Mouse (Mus musculus) hindbrain, embryonic 13.5 days (tissue): Measurements from ENCODE around the gene Pwp2. TPM values are rescaled to one million over a fixed set of nuclear protein-coding genes. Genes with fewer than 3 reads are reported as not detected.
"Not testable (repeated sequence)": the region's sequence is repeated elsewhere in the genome, so short reads cannot be mapped to it uniquely, and the experiment has no call there.

ENCODE experiments used
- ATAC-seq: fragments of 200-750 bp; cut with Nextera tagmentation; 2 replicates; pipeline ENCODE4 v1.8.0; 2017; ENCODE audit warnings: moderate TSS enrichment; ENCODE audit not compliant: low FRiP score
- H3K27ac ChIP-seq: fragments of 300-500 bp; sonication (generic); 2 replicates; pipeline ENCODE4 v1.5.1; 2015; ENCODE audit warnings: inconsistent platforms, mild to moderate bottlenecking, moderate library complexity
- H3K27me3 ChIP-seq: fragments of 300-500 bp; sonication (generic); 2 replicates; pipeline ENCODE4 v1.6.1; 2015; ENCODE audit warnings: mild to moderate bottlenecking, inconsistent platforms
- H3K36me3 ChIP-seq: fragments of 300-500 bp; sonication (generic); 2 replicates; pipeline ENCODE4 v1.6.1; 2015; ENCODE audit warnings: mild to moderate bottlenecking, inconsistent platforms
- H3K4me1 ChIP-seq: fragments of 300-500 bp; sonication (generic); replicated peaks from 2 replicates; pipeline ENCODE4 v1.6.1; 2015; ENCODE audit warnings: inconsistent platforms
- H3K4me2 ChIP-seq: fragments of 300-500 bp; sonication (generic); 2 replicates; pipeline ENCODE4 v1.6.1; 2015; ENCODE audit warnings: inconsistent platforms, mild to moderate bottlenecking, moderate library complexity
- H3K4me3 ChIP-seq: fragments of 300-500 bp; sonication (generic); 2 replicates; pipeline ENCODE4 v1.5.1; 2015; ENCODE audit warnings: mild to moderate bottlenecking, inconsistent platforms
- H3K9ac ChIP-seq: fragments of 300-500 bp; sonication (generic); 2 replicates; pipeline ENCODE4 v1.6.1; 2015; ENCODE audit warnings: mild to moderate bottlenecking, inconsistent platforms
- H3K9me3 ChIP-seq: fragments of 300-500 bp; sonication (generic); 2 replicates; pipeline ENCODE4 v1.6.1; 2016; ENCODE audit warnings: inconsistent platforms
- WGBS: fragments of 180-500 bp; shearing (Covaris S2); methylation state at CpG from one replicate; pipeline ENCODE4 v1.1.7; 2015; 5-methylcytosine and 5-hydroxymethylcytosine counted together
- polyA plus RNA-seq: library from polyadenylated mRNA; unstranded; fragments of >200 nt; fragmentation: Nextera tagmentation; extraction: Ambion mirVana; gene quantifications from 2 replicates; pipeline ENCODE4 v1.2.1, GENCODE M21; 2015

Pwp2 gene
- polyA plus RNA-seq, 1 experiment from 2014 or later, result 15.5 TPM

- H3K36me3 ChIP-seq, result peaks cover 98% of the 10 kb centered on the region
- no peaks in the 10 kb centered on the region for H3K9me3 ChIP-seq
- no peak overlapping the region for H3K4me2 ChIP-seq
- WGBS, result 97% methylated on average over 9 of the region's 9 CpGs
- no peaks in the 10 kb centered on the region for H3K4me1 ChIP-seq
- H3K4me3 ChIP-seq, result no peak overlapping the region
- H3K9ac ChIP-seq, result no peak overlapping the region
- no peak for ATAC-seq
- H3K27ac ChIP-seq, result no peak overlapping the region
- H3K27me3 ChIP-seq, result no peaks in the 10 kb centered on the region
Observed at GRCm38 (mm10) chr10:78214371-78214770, 29.4 kb upstream of the Pwp2 start.

DNA sequence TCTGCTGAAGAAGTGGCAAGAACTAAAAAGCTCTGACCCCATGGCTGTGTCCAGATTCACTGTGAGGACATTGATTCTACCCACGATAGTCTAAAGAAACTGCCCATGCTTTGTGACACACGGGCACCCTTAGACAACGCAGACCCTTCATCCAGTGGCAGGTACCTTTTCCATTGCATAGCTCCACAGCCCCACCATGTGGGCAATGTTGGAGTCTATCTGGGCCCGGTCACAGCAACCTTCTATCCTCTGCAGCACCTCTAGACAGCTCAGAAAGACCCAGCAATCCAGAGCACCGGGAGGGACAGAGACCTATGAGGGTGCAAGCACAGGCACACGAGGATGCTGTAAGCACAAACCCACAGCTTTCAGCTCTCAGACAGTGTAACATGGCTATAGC is 26.4 kb upstream of the Pwp2 start:
- WGBS, result 71% methylated on average over 6 of the region's 6 CpGs
- H3K4me2 ChIP-seq, result no peak overlapping the region
- no peaks in the 10 kb centered on the region for H3K4me1 ChIP-seq
- H3K9ac ChIP-seq, result no peak overlapping the region
- no peaks in the 10 kb centered on the region for H3K9me3 ChIP-seq
- no peaks in the 10 kb centered on the region for H3K27me3 ChIP-seq
- no peak for ATAC-seq
- no peak overlapping the region for H3K4me3 ChIP-seq
- peaks cover 98% of the 10 kb centered on the region for H3K36me3 ChIP-seq
- H3K27ac ChIP-seq, result no peak overlapping the region

DNA sequence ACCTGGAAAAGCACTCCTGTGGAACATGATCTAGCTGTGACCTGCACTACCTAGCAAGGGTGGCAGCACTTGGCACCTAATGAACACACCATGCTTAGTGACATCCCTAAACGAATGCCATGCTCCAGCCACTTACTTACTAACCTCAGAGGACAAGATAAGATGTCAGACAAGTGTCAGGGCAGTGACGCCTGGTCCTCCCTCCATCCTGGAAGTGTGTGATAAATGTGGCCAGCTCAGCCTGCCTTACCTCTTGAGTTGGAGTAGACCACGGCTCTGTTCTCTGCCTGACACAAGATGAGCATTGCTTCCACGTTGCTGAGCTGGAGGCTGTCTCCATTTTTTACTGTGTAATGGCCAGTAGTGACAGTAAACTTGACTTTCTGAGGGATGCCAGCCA is 16.2 kb upstream of the Pwp2 start:
- no peaks in the 10 kb centered on the region for H3K4me1 ChIP-seq
- no peak overlapping the region for H3K9ac ChIP-seq
- H3K27ac ChIP-seq, result no peak overlapping the region
- no peaks in the 10 kb centered on the region for H3K27me3 ChIP-seq
- H3K4me3 ChIP-seq, result no peak overlapping the region
- ATAC-seq, result no peak
- WGBS, result 92% methylated on average over 4 of the region's 4 CpGs
- H3K36me3 ChIP-seq, result peaks cover 100% of the 10 kb centered on the region
- H3K9me3 ChIP-seq, result no peaks in the 10 kb centered on the region
- no peak overlapping the region for H3K4me2 ChIP-seq

GRCm38 (mm10) chr10:78192933-78193332 is 8.0 kb upstream of the Pwp2 start:
- Histone ChIP-seq H3K27ac (no peak overlapping the region), H3K4me2 (no peak overlapping the region), H3K4me1 (no peaks in the 10 kb centered on the region), H3K9me3 (no peaks in the 10 kb centered on the region), H3K9ac (no peak overlapping the region), H3K27me3 (no peaks in the 10 kb centered on the region), H3K36me3 (peaks cover 100% of the 10 kb centered on the region), H3K4me3 (no peak overlapping the region)
- no peak for ATAC-seq
- 89% methylated on average over 5 of the region's 5 CpGs for WGBS

- H3K36me3 ChIP-seq, result peaks cover 63% of the 10 kb centered on the region
- H3K9ac ChIP-seq, H3K27me3 ChIP-seq, ATAC-seq, H3K4me3 ChIP-seq, H3K27ac ChIP-seq, H3K9me3 ChIP-seq, H3K4me2 ChIP-seq: not testable (repeated sequence)
- H3K4me1 ChIP-seq, result peaks cover 15% of the 10 kb centered on the region
- 92% methylated on average over 4 of the region's 4 CpGs for WGBS
Observed at GRCm38 (mm10) chr10:78186076-78186475, 1.1 kb upstream of the Pwp2 start.

DNA sequence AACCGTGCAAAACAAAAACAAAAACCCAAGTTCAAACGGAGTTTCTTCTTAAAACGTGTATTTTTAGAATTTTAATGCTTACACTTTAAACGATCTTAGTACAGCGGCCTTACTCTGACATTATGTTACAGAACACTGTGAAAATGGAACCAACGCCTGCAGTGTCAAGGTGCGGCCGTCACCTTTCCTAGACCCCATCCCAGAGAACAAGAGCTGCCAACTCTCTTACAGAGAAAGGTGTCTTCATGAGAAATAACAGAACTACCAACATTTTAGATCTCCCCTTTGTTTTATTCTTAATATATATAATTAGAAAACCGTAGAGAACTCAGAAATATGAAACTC is 404 bp upstream of the Pwp2 start:
- Histone ChIP-seq H3K9me3 (no peaks in the 10 kb centered on the region), H3K36me3 (peaks cover 63% of the 10 kb centered on the region), H3K4me3 (peak overlapping the region; percentile 75), H3K4me2 (peak overlapping the region; percentile 99), H3K9ac (peak overlapping the region; percentile 39; the same call in 1 of the 2 replicates), H3K4me1 (peaks cover 15% of the 10 kb centered on the region), H3K27ac (peak overlapping the region; percentile 76), H3K27me3 (no peaks in the 10 kb centered on the region)
- peak; percentile 53 for ATAC-seq
- 29% methylated on average over 9 of the region's 9 CpGs for WGBS

DNA sequence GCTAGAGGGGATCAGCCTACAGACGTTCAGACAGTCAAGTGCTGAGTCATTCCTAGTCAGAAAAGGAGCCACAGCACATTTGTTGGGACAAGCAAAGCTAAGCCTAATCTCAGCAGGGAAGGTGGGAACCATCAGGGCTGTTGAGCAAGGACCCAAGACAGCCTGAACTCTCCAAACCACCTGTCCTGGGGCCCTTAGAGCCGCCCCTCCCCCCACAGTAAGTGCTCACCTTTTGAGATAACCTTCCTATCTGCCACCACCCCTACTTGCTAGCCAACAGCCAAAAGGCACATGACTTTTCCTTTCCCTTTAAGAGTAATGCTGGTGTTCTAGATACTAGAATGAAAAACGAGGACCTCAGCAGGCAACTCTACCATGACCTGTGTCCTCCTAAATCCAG is 1.4 kb downstream of the Pwp2 start:
- no peak overlapping the region for H3K9ac ChIP-seq
- WGBS, result 86% methylated on average over 3 of the region's 3 CpGs
- H3K9me3 ChIP-seq, result no peaks in the 10 kb centered on the region
- H3K4me3 ChIP-seq, result peak overlapping the region; percentile 75; the same call in 1 of the 2 replicates
- no peak for ATAC-seq
- no peak overlapping the region for H3K27ac ChIP-seq
- peaks cover 63% of the 10 kb centered on the region for H3K36me3 ChIP-seq
- no peaks in the 10 kb centered on the region for H3K27me3 ChIP-seq
- H3K4me2 ChIP-seq, result no peak overlapping the region
- peaks cover 15% of the 10 kb centered on the region for H3K4me1 ChIP-seq

- Histone ChIP-seq H3K27ac (no peak overlapping the region), H3K4me1 (peaks cover 15% of the 10 kb centered on the region), H3K27me3 (no peaks in the 10 kb centered on the region), H3K36me3 (peaks cover 63% of the 10 kb centered on the region), H3K9me3 (no peaks in the 10 kb centered on the region), H3K4me3 (no peak overlapping the region), H3K4me2 (no peak overlapping the region), H3K9ac (no peak overlapping the region)
- WGBS, result 95% methylated on average over 17 of the region's 17 CpGs
- no peak for ATAC-seq
Observed at GRCm38 (mm10) chr10:78182321-78182720, 2.6 kb downstream of the Pwp2 start.

- Histone ChIP-seq H3K9ac (no peak overlapping the region), H3K27ac (no peak overlapping the region), H3K4me2 (no peak overlapping the region), H3K9me3 (no peaks in the 10 kb centered on the region), H3K4me1 (peaks cover 6% of the 10 kb centered on the region), H3K36me3 (peaks cover 88% of the 10 kb centered on the region), H3K27me3 (no peaks in the 10 kb centered on the region), H3K4me3 (no peak overlapping the region)
- ATAC-seq, result no peak
- WGBS, result 95% methylated on average over 5 of the region's 5 CpGs
Observed at GRCm38 (mm10) chr10:78174474-78174873, 10.5 kb downstream of the Pwp2 start.

- WGBS, result 95% methylated on average over 9 of the region's 9 CpGs
- Histone ChIP-seq H3K27ac (no peak overlapping the region), H3K4me2 (no peak overlapping the region), H3K36me3 (peaks cover 70% of the 10 kb centered on the region), H3K4me1 (peaks cover 27% of the 10 kb centered on the region), H3K27me3 (no peaks in the 10 kb centered on the region), H3K9me3 (no peaks in the 10 kb centered on the region), H3K4me3 (no peak overlapping the region), H3K9ac (no peak overlapping the region)
- no peak for ATAC-seq
Observed at GRCm38 (mm10) chr10:78171581-78171980, 13.4 kb downstream of the Pwp2 start.

- Histone ChIP-seq H3K4me2 (no peak overlapping the region), H3K9me3 (no peaks in the 10 kb centered on the region), H3K9ac (no peak overlapping the region), H3K36me3 (peaks cover 70% of the 10 kb centered on the region), H3K27me3 (no peaks in the 10 kb centered on the region), H3K27ac (no peak overlapping the region), H3K4me1 (peaks cover 29% of the 10 kb centered on the region), H3K4me3 (no peak overlapping the region)
- WGBS, result 97% methylated on average over 7 of the region's 7 CpGs
- ATAC-seq, result no peak
Observed at GRCm38 (mm10) chr10:78171057-78171456, 13.9 kb downstream of the Pwp2 start.

GRCm38 (mm10) chr10:78170445-78170844 is 14.5 kb downstream of the Pwp2 start:
- 59% methylated on average over 2 of the region's 2 CpGs for WGBS
- H3K4me3 ChIP-seq, result peak overlapping the region; percentile 81
- peak overlapping the region; percentile 88 for H3K4me2 ChIP-seq
- no peaks in the 10 kb centered on the region for H3K9me3 ChIP-seq
- H3K36me3 ChIP-seq, result peaks cover 70% of the 10 kb centered on the region
- H3K4me1 ChIP-seq, result peaks cover 29% of the 10 kb centered on the region
- ATAC-seq, result no peak; the same call in 1 of the 2 replicates
- peak overlapping the region; percentile 59 for H3K9ac ChIP-seq
- no peaks in the 10 kb centered on the region for H3K27me3 ChIP-seq
- H3K27ac ChIP-seq, result peak overlapping the region; percentile 63

- H3K9me3 ChIP-seq, result no peaks in the 10 kb centered on the region
- peak within 1 kb of the TSS; percentile 81 for H3K4me3 ChIP-seq
- H3K27ac ChIP-seq, result peak within 1 kb of the TSS; percentile 83
- ATAC-seq, result peak; percentile 97
- H3K4me1 ChIP-seq, result peaks cover 29% of the 10 kb centered on the region
- H3K4me2 ChIP-seq, result peak within 1 kb of the TSS; percentile 88
- H3K36me3 ChIP-seq, result peaks cover 70% of the 10 kb centered on the region
- H3K27me3 ChIP-seq, result no peaks in the 10 kb centered on the region
- H3K9ac ChIP-seq, result peak within 1 kb of the TSS; percentile 90
- WGBS, result 2% methylated on average over 50 of the region's 50 CpGs
Observed at GRCm38 (mm10) chr10:78169281-78170042, 15.5 kb downstream of the Pwp2 start, which contains the start of gene D10Jhu81e. TSS of gene D10Jhu81e (minus strand) at chr10:78169782.
